ENCODE assay signal across 7 mouse cellular contexts in the genomic region with DNA sequence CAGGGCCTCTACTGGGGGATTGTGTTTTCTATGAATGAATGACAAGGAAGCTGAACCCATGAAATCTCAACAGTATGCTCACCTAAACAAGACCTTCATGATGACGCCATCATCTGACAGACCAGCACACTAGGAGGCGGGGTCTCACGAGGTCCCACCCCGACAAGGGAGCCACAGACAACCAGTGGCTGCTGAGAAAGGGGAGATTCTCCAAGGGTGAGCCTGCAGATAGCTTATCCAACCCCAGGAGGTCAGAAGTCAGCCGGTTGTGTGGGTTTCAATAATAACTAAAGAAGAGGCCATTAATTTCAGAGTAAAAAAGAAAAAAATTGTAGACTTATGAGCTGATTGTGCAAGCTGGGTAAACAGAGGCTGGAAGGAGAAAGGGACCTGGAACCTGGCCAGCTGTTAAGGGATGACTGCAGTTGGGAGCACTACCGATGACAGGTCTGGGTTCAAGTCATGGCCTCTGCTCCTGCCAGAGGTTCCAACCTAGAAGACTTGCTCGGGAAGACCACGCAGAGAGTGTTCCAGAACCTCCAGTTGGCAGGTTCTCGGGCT.
DNase-seq lines count a peak whose midpoint lies in the region; ATAC-seq and TF ChIP-seq lines count a peak whose summit lies in the region.

No protein-coding gene starts in this region.

- ATAC-seq in lung, embryonic 14.5 days (ENCODE audit: insufficient read depth): no peak
- ATAC-seq in heart, embryonic 16.5 days (replicated peaks; ENCODE audit: extremely low read depth, insufficient read depth, low FRiP score): no peak
- ATAC-seq in midbrain, postnatal 0 days (ENCODE audit: low FRiP score): no peak

- no peaks in the 10 kb centered on the region for H3K9me3 ChIP-seq in lung, embryonic 14.5 days (ENCODE audit: low read depth, low read length)
- H3K9me3 ChIP-seq in heart, embryonic 16.5 days (replicated peaks; ENCODE audit: control insufficient read depth, low read length): no peaks in the 10 kb centered on the region
- no peaks in the 10 kb centered on the region for H3K9me3 ChIP-seq in midbrain, postnatal 0 days (ENCODE audit: low read length)

- H3K27me3 ChIP-seq in lung, embryonic 14.5 days (ENCODE audit: insufficient read depth, low read length): no peaks in the 10 kb centered on the region
- H3K27me3 ChIP-seq in heart, embryonic 16.5 days (ENCODE audit: control insufficient read depth, insufficient read depth, low read length): no peaks in the 10 kb centered on the region
- H3K27me3 ChIP-seq in midbrain, postnatal 0 days (ENCODE audit: insufficient read depth, low read length): no peaks in the 10 kb centered on the region

- no peak for DNase-seq in lung, embryonic 14.5 days
- DNase-seq in lung, adult 2 months: no peak
- peak; percentile 36 to 53 for DNase-seq in cerebellum, postnatal 14 days
- no peak for DNase-seq in midbrain, postnatal 0 days (ENCODE audit: low spot score)
- DNase-seq in left cerebral cortex, adult 9 months (ENCODE audit: low spot score in 2 of 2): no peak
- no peak for DNase-seq in gastrocnemius, adult 18-20 months (ENCODE audit: low spot score)

- no peak for TF ChIP-seq POLR2A in lung, adult 2 months (IDR thresholded peaks at IDR 0.05; ENCODE audit: borderline replicate concordance, extremely low read depth, low read depth, low read length)

- H3K4me3 ChIP-seq in lung, embryonic 14.5 days (ENCODE audit: low read depth, low read length): no peak overlapping the region
- H3K4me3 ChIP-seq in lung, adult 2 months (replicated peaks; ENCODE audit: extremely low read depth, low read depth, low read length): no peak overlapping the region
- no peak overlapping the region for H3K4me3 ChIP-seq in heart, embryonic 16.5 days (ENCODE audit: low read length)
- no peak overlapping the region for H3K4me3 ChIP-seq in midbrain, postnatal 0 days (ENCODE audit: low read depth, low read length)

- H3K9ac ChIP-seq in lung, embryonic 14.5 days: no peak overlapping the region
- H3K9ac ChIP-seq in heart, embryonic 16.5 days (ENCODE audit: low read length): 0 out of 2 replicates have a peak overlapping the region, but pooled peaks have one; percentile 22
- H3K9ac ChIP-seq in midbrain, postnatal 0 days (replicated peaks; ENCODE audit: low read length, poor library complexity, severe bottlenecking): no peak overlapping the region

- H3K4me2 ChIP-seq in lung, embryonic 14.5 days: no peak overlapping the region
- no peak overlapping the region for H3K4me2 ChIP-seq in heart, embryonic 16.5 days (ENCODE audit: low read depth, low read length)
- H3K4me2 ChIP-seq in midbrain, postnatal 0 days (ENCODE audit: low read depth, low read length, poor library complexity, severe bottlenecking): no peak overlapping the region

- WGBS in lung, embryonic 14.5 days: 49% methylated on average over 9 of the region's 9 CpGs
- 58% methylated on average over 9 of the region's 9 CpGs for WGBS in lung, adult 2 months
- 62% methylated on average over 9 of the region's 9 CpGs for WGBS in heart, embryonic 16.5 days
- WGBS in midbrain, postnatal 0 days: 62% methylated on average over 9 of the region's 9 CpGs

- TF ChIP-seq CTCF in lung, embryonic 14.5 days (IDR thresholded peaks at IDR 0.05; ENCODE audit: low read depth): no peak
- TF ChIP-seq CTCF in lung, adult 2 months (IDR thresholded peaks at IDR 0.05; ENCODE audit: insufficient read depth, low read length): no peak
- TF ChIP-seq CTCF in midbrain, postnatal 0 days (IDR thresholded peaks at IDR 0.05): no peak

- peak overlapping the region; percentile 94 for H3K27ac ChIP-seq in lung, embryonic 14.5 days (ENCODE audit: low read depth)
- peak overlapping the region; percentile 88 for H3K27ac ChIP-seq in heart, embryonic 16.5 days (ENCODE audit: low read length)
- peak overlapping the region; percentile 83 for H3K27ac ChIP-seq in midbrain, postnatal 0 days (ENCODE audit: low read depth, low read length)

- H3K36me3 ChIP-seq in lung, embryonic 14.5 days (ENCODE audit: insufficient read depth): no peaks in the 10 kb centered on the region
- no peaks in the 10 kb centered on the region for H3K36me3 ChIP-seq in heart, embryonic 16.5 days (ENCODE audit: control insufficient read depth, insufficient read depth)
- H3K36me3 ChIP-seq in midbrain, postnatal 0 days (ENCODE audit: insufficient read depth, low read length): no peaks in the 10 kb centered on the region

- peaks cover 64% of the 10 kb centered on the region for H3K4me1 ChIP-seq in lung, embryonic 14.5 days (ENCODE audit: insufficient read depth)
- H3K4me1 ChIP-seq in lung, adult 2 months (ENCODE audit: control insufficient read depth, insufficient read depth, low read length): peaks cover 21% of the 10 kb centered on the region
- peaks cover 47% of the 10 kb centered on the region for H3K4me1 ChIP-seq in heart, embryonic 16.5 days (ENCODE audit: control insufficient read depth, insufficient read depth, low read length)
- peaks cover 36% of the 10 kb centered on the region for H3K4me1 ChIP-seq in midbrain, postnatal 0 days (ENCODE audit: insufficient read depth, low read length)

Comparison
In these comparisons a context has a peak if more than half of its experiments do, and no peak if none do; other contexts are left out.
1. DNase-seq: peak in cerebellum, postnatal 14 days (2 of 2); none in lung, embryonic 14.5 days (single experiment), lung, adult 2 months (single experiment), midbrain, postnatal 0 days (single experiment), left cerebral cortex, adult 9 months (0 of 2) and gastrocnemius, adult 18-20 months (single experiment).
2. Peak in every context shown above with its lines, with median percentiles within 50 percentile points of each other: H3K27ac ChIP-seq.